Mouse (Mus musculus): ENCODE results near the gene Cyp46a1. TPM values are rescaled to one million over a fixed set of nuclear protein-coding genes. Genes with fewer than 3 reads are reported as not detected.

Cyp46a1 gene
- polyA plus RNA-seq, 1 experiment from 2014 or later, result 0.41 TPM

DNA sequence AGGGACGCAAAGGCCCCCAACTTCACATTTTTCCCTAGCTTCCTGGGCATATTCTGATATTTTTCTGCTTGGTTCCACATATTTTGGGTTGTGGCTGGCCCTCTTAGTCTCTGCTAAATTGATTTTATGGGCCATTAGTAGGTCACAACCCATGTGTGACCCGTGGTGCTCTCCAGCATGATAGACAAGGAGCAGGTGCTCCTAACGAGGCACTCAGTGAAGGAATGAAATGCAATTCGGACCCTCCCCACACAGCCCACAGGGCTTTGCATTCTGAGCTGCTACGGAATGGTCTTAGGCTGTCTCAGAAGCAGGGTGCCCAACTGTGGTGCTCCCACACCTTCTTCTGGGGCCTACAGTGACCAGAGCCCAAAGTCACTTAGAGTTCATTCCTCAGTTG lies 74.9 kb downstream of the Cyp46a1 start:
- DNase-seq, result no peak
- no peak for ATAC-seq (ENCODE audit: low read depth)
- H3K27me3 ChIP-seq, result 0 out of 2 replicates have a peak, but pooled peaks cover 8% of the 10 kb centered on the region
- no peaks in the 10 kb centered on the region for H3K9me3 ChIP-seq (replicated peaks)
- no peak overlapping the region for H3K27ac ChIP-seq
- H3K4me1 ChIP-seq (replicated peaks), result no peaks in the 10 kb centered on the region
- H3K4me2 ChIP-seq, result no peak overlapping the region
- no peak overlapping the region for H3K9ac ChIP-seq
- H3K4me3 ChIP-seq (replicated peaks), result no peak overlapping the region
- no peaks in the 10 kb centered on the region for H3K36me3 ChIP-seq
- 49% methylated on average over 5 of the region's 5 CpGs for WGBS (ENCODE audit: insufficient replicate concordance)

DNA sequence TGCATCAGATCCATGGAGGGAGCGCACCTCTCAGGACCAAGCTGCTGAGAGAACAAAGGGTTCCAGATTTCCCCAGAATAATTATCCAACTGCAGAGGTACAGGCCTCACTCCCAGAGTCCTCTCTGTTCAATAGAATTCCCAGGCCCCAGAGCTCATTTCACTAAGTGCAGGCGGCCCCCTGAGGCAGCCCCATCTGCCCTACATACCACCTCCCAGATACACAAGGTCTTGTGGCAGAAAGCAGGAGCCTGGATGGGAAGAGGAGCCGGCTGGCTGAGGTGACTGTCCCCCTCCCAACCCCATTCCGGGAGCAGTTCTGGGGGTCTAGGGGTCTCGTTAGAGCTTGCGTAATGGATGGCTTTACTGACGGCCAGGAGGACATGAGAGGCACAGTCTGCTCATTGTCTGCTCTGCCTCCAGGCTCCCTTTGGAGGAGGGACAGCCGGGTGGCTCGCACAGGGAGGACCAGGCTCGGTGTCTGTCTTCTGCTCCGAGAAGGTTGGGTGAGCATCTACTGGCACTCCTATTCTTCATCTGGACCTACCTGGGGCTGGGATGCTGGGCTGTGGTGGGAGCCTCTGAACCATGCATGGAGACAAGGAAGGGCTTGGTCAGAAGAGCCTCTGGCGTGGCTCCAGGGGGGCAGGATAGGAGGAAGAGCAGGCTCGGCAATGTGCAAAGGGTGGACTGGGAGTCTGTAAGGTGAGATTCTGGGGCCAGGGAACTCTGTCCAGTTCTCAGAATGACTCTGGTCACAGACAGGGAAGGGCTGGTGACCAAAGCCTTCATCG lies 76.4 kb downstream of the Cyp46a1 start:
- DNase-seq (no peak), ATAC-seq (ENCODE audit: low read depth) (no peak)
- Histone ChIP-seq H3K4me2 (no peak overlapping the region), H3K27ac (no peak overlapping the region), H3K27me3 (0 out of 2 replicates have a peak, but pooled peaks cover 8% of the 10 kb centered on the region), H3K9ac (no peak overlapping the region), H3K4me3 (replicated peaks) (no peak overlapping the region), H3K4me1 (replicated peaks) (no peaks in the 10 kb centered on the region), H3K36me3 (no peaks in the 10 kb centered on the region), H3K9me3 (replicated peaks) (no peaks in the 10 kb centered on the region)
- 54% methylated on average over 14 of the region's 14 CpGs for WGBS (ENCODE audit: insufficient replicate concordance)

Other genes starting within 250 kb of the Cyp46a1 start
- gene Setd3, start 155.1 kb upstream of the Cyp46a1 start, polyA plus RNA-seq (2015; fragmentation: Nextera tagmentation; extraction: Ambion mirVana), result 56.6 and 71.5 TPM in 2 replicates
- 1.8 and 2.3 TPM in 2 replicates for gene Ccnk, start 154.8 kb upstream of the Cyp46a1 start, polyA plus RNA-seq (2015; fragmentation: Nextera tagmentation; extraction: Ambion mirVana)
- 2.3 and 2.6 TPM in 2 replicates for gene Ccdc85c, start 59.0 kb upstream of the Cyp46a1 start, polyA plus RNA-seq (2015; fragmentation: Nextera tagmentation; extraction: Ambion mirVana)
- gene Hhipl1, start 28.1 kb upstream of the Cyp46a1 start, polyA plus RNA-seq (2015; fragmentation: Nextera tagmentation; extraction: Ambion mirVana), result not detected in 2 replicates
- gene Eml1, start 36.6 kb downstream of the Cyp46a1 start, polyA plus RNA-seq (2015; fragmentation: Nextera tagmentation; extraction: Ambion mirVana), result 5.3 and 5.5 TPM in 2 replicates
- gene Evl, start 220.3 kb downstream of the Cyp46a1 start, polyA plus RNA-seq (2015; fragmentation: Nextera tagmentation; extraction: Ambion mirVana), result 8.7 and 10.4 TPM in 2 replicates